Mouse (Mus musculus) kidney, embryonic 16.5 days (tissue): ENCODE data around the gene Aph1b. TPM values are rescaled to one million over a fixed set of nuclear protein-coding genes. Genes with fewer than 3 reads are reported as not detected.
A peak's percentile ranks its signal among the peaks of the same experiment; 100 is the strongest.
"Not testable (repeated sequence)": the region's sequence is repeated elsewhere in the genome, so short reads cannot be mapped to it uniquely, and the experiment has no call there.

ENCODE experiments used
- ATAC-seq: fragments of 200-750 bp; cut with Nextera tagmentation; 2 replicates; pipeline ENCODE4 v1.8.0; 2017; ENCODE audit warnings: moderate TSS enrichment; ENCODE audit not compliant: low FRiP score, low TSS enrichment
- H3K27ac ChIP-seq: fragments of 300-500 bp; sonication (generic); 2 replicates; pipeline ENCODE4 v1.5.1; 2014; ENCODE audit warnings: low read length
- H3K27me3 ChIP-seq: fragments of 300-500 bp; sonication (generic); 2 replicates; pipeline ENCODE4 v1.6.1; 2014; ENCODE audit warnings: low read length, control low read depth, mixed read lengths; ENCODE audit not compliant: insufficient read depth
- H3K36me3 ChIP-seq: fragments of 300-500 bp; sonication (generic); 2 replicates; pipeline ENCODE4 v1.6.1; 2014; ENCODE audit warnings: low read length, control low read depth, mixed read lengths; ENCODE audit not compliant: insufficient read depth
- H3K4me1 ChIP-seq: fragments of 300-500 bp; sonication (generic); 2 replicates; pipeline ENCODE4 v1.6.1; 2014; ENCODE audit warnings: low read length, control low read depth, mixed read lengths; ENCODE audit not compliant: insufficient read depth
- H3K4me2 ChIP-seq: fragments of 300-500 bp; sonication (generic); replicated peaks from 2 replicates; pipeline ENCODE4 v1.6.1; 2014; ENCODE audit warnings: low read depth, low read length
- H3K4me3 ChIP-seq: fragments of 300-500 bp; sonication (generic); 2 replicates; pipeline ENCODE4 v1.5.1; 2014; ENCODE audit warnings: mild to moderate bottlenecking, low read length
- H3K9ac ChIP-seq: fragments of 300-500 bp; sonication (generic); replicated peaks from 2 replicates; pipeline ENCODE4 v1.6.1; 2014; ENCODE audit warnings: low read length
- H3K9me3 ChIP-seq: fragments of 300-500 bp; sonication (generic); 2 replicates; pipeline ENCODE4 v1.6.1; 2016; ENCODE audit warnings: low read length, control low read depth
- WGBS: fragments of 180-500 bp; shearing (Covaris S2); extraction: QIAGEN DNeasy Blood & Tissue Kit; methylation state at CpG from one replicate; pipeline ENCODE4 v1.1.7; 2014; 5-methylcytosine and 5-hydroxymethylcytosine counted together
- polyA plus RNA-seq: library from polyadenylated mRNA; unstranded; fragments of >200 nt; fragmentation: Nextera tagmentation; extraction: Ambion mirVana; gene quantifications from 2 replicates; pipeline ENCODE4 v1.2.1, GENCODE M21; 2015

Gene Aph1b
- polyA plus RNA-seq, 1 experiment from 2014 or later, result 11.3 TPM

- H3K27ac ChIP-seq, H3K4me1 ChIP-seq, ATAC-seq, H3K9me3 ChIP-seq, H3K36me3 ChIP-seq: not testable (repeated sequence)
- peaks cover 19% of the 10 kb centered on the region for H3K27me3 ChIP-seq
- 2% methylated on average over 30 of the region's 37 CpGs for WGBS
- peak overlapping the region; percentile 33 for H3K4me3 ChIP-seq
- peak overlapping the region; percentile 50 for H3K9ac ChIP-seq
- peak overlapping the region; percentile 51 for H3K4me2 ChIP-seq
These were observed 10.7 kb upstream of the Aph1b start for GRCm38 (mm10) chr9:66805951-66806350.

GRCm38 (mm10) chr9:66801947-66802346 lies 6.7 kb upstream of the Aph1b start:
- H3K4me3 ChIP-seq, result no peak overlapping the region
- WGBS, result 49% methylated on average over 12 of the region's 12 CpGs
- ATAC-seq, result no peak
- no peak overlapping the region for H3K9ac ChIP-seq
- peaks cover 12% of the 10 kb centered on the region for H3K27me3 ChIP-seq
- H3K4me2 ChIP-seq, result no peak overlapping the region
- H3K27ac ChIP-seq, result no peak overlapping the region
- no peaks in the 10 kb centered on the region for H3K36me3 ChIP-seq
- H3K4me1 ChIP-seq, result peaks cover 5% of the 10 kb centered on the region; the same call in 1 of the 2 replicates
- no peaks in the 10 kb centered on the region for H3K9me3 ChIP-seq

GRCm38 (mm10) chr9:66796739-66797138 lies 1.4 kb upstream of the Aph1b start, which contains the start of gene Gm10647:
TSS of gene Gm10647 (plus strand) at chr9:66797039.
- H3K27ac ChIP-seq, result peak within 1 kb of the TSS; percentile 93; the same call in 1 of the 2 replicates
- no peak for ATAC-seq
- H3K9ac ChIP-seq, result peak within 1 kb of the TSS; percentile 79
- peaks cover 14% of the 10 kb centered on the region; the same call in 1 of the 2 replicates for H3K4me1 ChIP-seq
- no peaks in the 10 kb centered on the region for H3K27me3 ChIP-seq
- H3K9me3 ChIP-seq, result no peaks in the 10 kb centered on the region
- peak within 1 kb of the TSS; percentile 81 for H3K4me3 ChIP-seq
- H3K36me3 ChIP-seq, result no peaks in the 10 kb centered on the region
- H3K4me2 ChIP-seq, result peak within 1 kb of the TSS; percentile 94
- WGBS, result 80% methylated on average over 5 of the region's 5 CpGs

GRCm38 (mm10) chr9:66794629-66795463 lies 444 bp downstream of the Aph1b start:
- WGBS, result under 1% methylated on average over 43 of the region's 43 CpGs
- Histone ChIP-seq H3K4me2 (peak overlapping the region; percentile 94), H3K4me3 (peak overlapping the region; percentile 81), H3K27ac (peak overlapping the region; percentile 93), H3K9me3 (no peaks in the 10 kb centered on the region), H3K36me3 (no peaks in the 10 kb centered on the region), H3K4me1 (peaks cover 14% of the 10 kb centered on the region; the same call in 1 of the 2 replicates), H3K27me3 (no peaks in the 10 kb centered on the region), H3K9ac (peak overlapping the region; percentile 79)
- ATAC-seq, result peak; percentile 36

- Histone ChIP-seq H3K27ac (no peak overlapping the region), H3K9me3 (no peaks in the 10 kb centered on the region), H3K9ac (no peak overlapping the region), H3K4me3 (no peak overlapping the region), H3K36me3 (no peaks in the 10 kb centered on the region), H3K4me2 (no peak overlapping the region), H3K27me3 (no peaks in the 10 kb centered on the region), H3K4me1 (no peaks in the 10 kb centered on the region)
- WGBS, result 9% methylated on average over 2 of the region's 2 CpGs
- no peak for ATAC-seq
These were observed 7.5 kb downstream of the Aph1b start for GRCm38 (mm10) chr9:66787821-66788220.

- not testable (repeated sequence) for H3K9me3 ChIP-seq, ATAC-seq
- WGBS, result no CpG with 5 or more reads among the region's 3 CpGs
These were observed 10.7 kb downstream of the Aph1b start for GRCm38 (mm10) chr9:66784552-66784951.

GRCm38 (mm10) chr9:66770701-66771100 lies 24.6 kb downstream of the Aph1b start:
- ATAC-seq, result no peak
- Histone ChIP-seq H3K4me1 (peaks cover 8% of the 10 kb centered on the region; the same call in 1 of the 2 replicates), H3K4me2 (no peak overlapping the region), H3K27me3 (no peaks in the 10 kb centered on the region), H3K9me3 (no peaks in the 10 kb centered on the region), H3K27ac (0 out of 2 replicates have a peak overlapping the region, but pooled peaks have one; percentile 34), H3K4me3 (no peak overlapping the region), H3K36me3 (no peaks in the 10 kb centered on the region), H3K9ac (no peak overlapping the region)

More at GRCm38 (mm10) chr9:66784552-66784951, 10.7 kb downstream of the Aph1b start:
- H3K9ac ChIP-seq, H3K4me1 ChIP-seq, H3K4me2 ChIP-seq, H3K27ac ChIP-seq, H3K36me3 ChIP-seq, H3K27me3 ChIP-seq, H3K4me3 ChIP-seq: not testable (repeated sequence)

GRCm38 (mm10) chr9:66769275-66769674 lies 26.0 kb downstream of the Aph1b start:
- WGBS, result 42% methylated on average over 3 of the region's 3 CpGs
- peaks cover 8% of the 10 kb centered on the region; the same call in 1 of the 2 replicates for H3K4me1 ChIP-seq
- no peaks in the 10 kb centered on the region for H3K36me3 ChIP-seq
- peak; percentile 69 for ATAC-seq
- no peak overlapping the region for H3K4me2 ChIP-seq
- no peaks in the 10 kb centered on the region for H3K27me3 ChIP-seq
- H3K27ac ChIP-seq, result peak overlapping the region; percentile 43; the same call in 1 of the 2 replicates
- no peak overlapping the region for H3K4me3 ChIP-seq
- no peaks in the 10 kb centered on the region for H3K9me3 ChIP-seq
- no peak overlapping the region for H3K9ac ChIP-seq

GRCm38 (mm10) chr9:66768721-66769120 lies 26.6 kb downstream of the Aph1b start:
- Histone ChIP-seq H3K4me2 (no peak overlapping the region), H3K9me3 (no peaks in the 10 kb centered on the region), H3K27ac (0 out of 2 replicates have a peak overlapping the region, but pooled peaks have one; percentile 37), H3K36me3 (no peaks in the 10 kb centered on the region), H3K9ac (no peak overlapping the region), H3K27me3 (no peaks in the 10 kb centered on the region), H3K4me1 (peaks cover 8% of the 10 kb centered on the region; the same call in 1 of the 2 replicates), H3K4me3 (no peak overlapping the region)
- WGBS, result 83% methylated on average over 1 of the region's 1 CpGs
- no peak for ATAC-seq

GRCm38 (mm10) chr9:66760991-66761390 lies 34.3 kb downstream of the Aph1b start:
- Histone ChIP-seq H3K4me2 (no peak overlapping the region), H3K36me3 (no peaks in the 10 kb centered on the region), H3K9ac (no peak overlapping the region), H3K4me3 (no peak overlapping the region), H3K4me1 (no peaks in the 10 kb centered on the region), H3K9me3 (no peaks in the 10 kb centered on the region), H3K27me3 (no peaks in the 10 kb centered on the region), H3K27ac (no peak overlapping the region)
- no peak for ATAC-seq
- WGBS, result 72% methylated on average over 1 of the region's 1 CpGs
